Mouse (Mus musculus) c-Kit-positive CD71-negative TER-119-negative erythroid progenitor cells, embryonic 14.5 days (primary cell): ENCODE measurements at regions not wholly inside any gene's neighbourhood (a gene's known extent, or its start where the extent isn't known, plus 50 kb on each side); places are given as distances from the start of the nearest gene placed in this dataset.

ENCODE experiments used
- DNase-seq: peaks from one replicate; pipeline ENCODE4 v3.0.0-alpha.2; 2013; ENCODE audit warnings: low read depth

GRCm38 (mm10) chr9:41566496-41566895 is 405.0 kb upstream of the Ubash3b start:
- DNase-seq, result no peak

- no peak for DNase-seq
Measured at GRCm38 (mm10) chr9:41565784-41566183, 404.3 kb upstream of the Ubash3b start.

DNA sequence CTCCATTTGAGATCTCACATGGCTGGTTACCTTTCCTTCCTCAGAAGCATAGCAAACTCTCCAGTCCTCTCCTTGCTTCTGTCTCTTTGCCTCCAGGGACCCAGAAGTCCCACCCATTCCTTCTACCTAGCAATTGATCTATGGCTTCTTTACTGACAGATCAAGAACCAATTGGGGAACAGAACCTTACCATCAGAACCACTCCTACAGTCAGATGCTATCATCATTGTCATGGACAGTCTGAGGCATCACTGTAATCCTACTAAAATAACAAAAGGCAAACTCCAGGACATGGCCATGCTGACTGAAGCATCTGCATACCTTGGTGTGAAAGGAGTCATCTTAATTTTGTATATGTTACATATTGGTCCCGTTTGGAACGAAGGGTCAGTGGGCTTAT is 401.9 kb upstream of the Ubash3b start:
- no peak for DNase-seq

- DNase-seq, result no peak
Measured at GRCm38 (mm10) chr9:41558456-41558855, 397.0 kb upstream of the Ubash3b start.

DNA sequence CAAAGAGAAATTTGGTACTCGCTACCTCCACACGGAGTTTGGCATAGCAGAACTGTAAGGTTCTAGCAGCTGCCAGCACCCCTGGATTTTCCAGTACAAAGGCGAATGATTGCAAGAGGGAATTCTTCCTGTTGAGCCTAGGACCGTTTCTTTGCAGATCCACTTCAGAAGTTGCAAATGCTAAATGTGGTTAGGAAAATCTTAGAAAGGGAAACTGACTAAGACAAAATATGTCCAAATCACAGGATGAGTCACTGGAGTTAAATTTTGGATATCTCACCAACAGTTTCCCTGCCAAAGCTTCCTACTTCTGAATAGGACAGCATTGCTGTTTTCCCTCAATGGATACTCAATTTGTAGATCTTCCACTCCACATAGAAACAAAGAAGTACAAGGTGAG is 395.4 kb upstream of the Ubash3b start:
- DNase-seq, result no peak

DNA sequence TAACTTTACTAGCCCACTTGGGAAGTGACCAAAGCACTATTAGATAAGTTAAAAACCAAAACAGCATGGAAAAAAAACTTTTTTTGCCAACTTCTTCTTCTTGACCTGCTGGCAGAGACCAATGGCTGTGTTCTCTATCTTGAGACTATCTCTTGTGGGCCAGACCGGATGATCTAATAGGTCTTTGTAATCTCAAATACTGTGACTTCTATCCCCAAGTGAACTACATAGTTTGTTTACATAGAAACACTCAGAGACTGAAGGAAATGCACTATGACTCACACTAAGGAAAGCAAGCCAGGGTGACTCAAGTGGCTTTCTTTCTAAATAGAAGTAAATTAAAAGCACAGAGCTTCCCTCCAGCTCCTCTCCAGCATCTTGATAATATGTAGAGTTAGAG is 384.3 kb upstream of the Ubash3b start:
- DNase-seq, result no peak

DNA sequence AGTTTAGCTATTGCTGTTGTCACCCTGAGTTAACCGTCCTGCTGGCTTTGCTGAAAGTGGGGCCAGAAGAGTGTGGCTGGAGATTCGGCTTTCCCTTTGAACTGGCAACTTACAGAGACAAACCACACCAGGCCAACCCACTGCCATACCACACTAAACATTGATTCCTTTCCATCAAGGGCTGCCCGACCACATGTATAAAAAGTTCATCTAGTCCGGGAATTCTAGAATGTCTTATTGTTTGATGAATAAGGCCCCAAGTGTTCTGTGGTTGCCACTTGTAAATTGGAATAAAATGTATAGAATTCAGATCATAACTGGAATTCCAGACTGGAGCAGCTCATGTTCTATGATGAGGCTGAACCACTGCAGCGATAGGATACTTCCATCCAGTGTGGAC is 381.0 kb upstream of the Ubash3b start:
- DNase-seq, result no peak

- no peak for DNase-seq
Measured at GRCm38 (mm10) chr9:41541327-41541726, 379.8 kb upstream of the Ubash3b start.

GRCm38 (mm10) chr9:41532786-41533185 is 371.3 kb upstream of the Ubash3b start:
- DNase-seq, result no peak

GRCm38 (mm10) chr9:41532290-41532689 is 370.8 kb upstream of the Ubash3b start:
- no peak for DNase-seq

DNA sequence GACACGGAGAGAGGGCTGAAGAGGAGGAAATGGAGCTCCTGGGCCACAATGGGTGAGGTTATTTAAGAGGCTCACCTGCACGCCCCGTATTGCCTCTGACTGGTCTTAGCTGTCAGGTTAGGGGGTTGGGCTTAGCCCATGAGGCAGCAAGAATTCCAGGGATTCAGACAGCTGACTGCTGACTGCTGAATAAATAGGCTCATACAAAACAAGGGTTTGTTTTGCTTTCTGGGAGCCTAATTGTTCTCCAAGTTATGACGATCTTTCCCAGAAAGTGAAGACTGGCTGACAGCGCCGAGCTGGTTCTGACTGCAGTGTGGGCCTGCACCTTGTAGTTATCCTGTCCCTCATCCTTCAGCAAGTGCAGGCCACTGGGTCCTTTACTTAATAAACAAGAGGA is 370.1 kb upstream of the Ubash3b start:
- DNase-seq, result no peak

DNA sequence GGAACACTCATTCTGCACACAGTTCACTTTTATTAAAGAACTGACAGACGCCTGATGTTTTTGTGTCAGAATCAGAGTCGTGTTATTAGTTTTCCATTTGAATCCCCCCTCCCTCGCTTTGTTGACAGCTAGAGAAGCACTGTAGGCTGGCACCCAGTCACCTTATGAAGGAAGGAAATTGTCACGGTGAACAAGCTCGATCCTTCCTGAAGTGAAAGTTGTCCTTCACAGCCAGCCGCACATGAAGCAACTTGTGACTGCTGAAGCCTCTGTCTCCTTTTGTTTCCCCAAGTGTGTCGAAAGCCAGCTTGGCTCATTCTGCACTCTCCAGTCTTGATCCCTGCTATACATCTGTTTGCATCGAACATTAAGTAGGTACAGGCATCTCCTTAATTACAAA is 364.6 kb upstream of the Ubash3b start:
- no peak for DNase-seq

DNA sequence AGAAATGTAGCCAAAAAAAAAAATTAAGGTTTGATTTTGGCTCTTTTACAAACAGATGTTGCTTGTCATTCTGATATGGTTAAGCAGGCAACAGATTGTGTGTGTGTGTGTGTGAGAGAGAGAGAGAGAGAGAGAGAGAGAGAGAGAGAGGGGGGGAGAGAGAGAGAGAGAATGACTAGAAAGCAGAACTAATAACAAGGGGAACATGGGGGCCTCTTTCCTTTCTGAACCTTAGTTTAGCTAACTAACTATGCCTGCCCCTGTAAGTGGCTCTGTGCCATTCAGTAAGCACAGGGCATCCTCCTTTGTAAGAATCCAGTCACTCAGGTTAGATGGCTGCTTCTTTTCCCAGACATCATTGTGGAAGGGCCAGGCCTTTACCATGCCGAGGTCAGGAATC is 364.0 kb upstream of the Ubash3b start:
- no peak for DNase-seq

- DNase-seq, result no peak
Measured at GRCm38 (mm10) chr9:41524591-41524990, 363.1 kb upstream of the Ubash3b start.

GRCm38 (mm10) chr9:41523969-41524368 is 362.5 kb upstream of the Ubash3b start:
- no peak for DNase-seq

GRCm38 (mm10) chr9:41522302-41522701 is 360.8 kb upstream of the Ubash3b start:
- no peak for DNase-seq

DNA sequence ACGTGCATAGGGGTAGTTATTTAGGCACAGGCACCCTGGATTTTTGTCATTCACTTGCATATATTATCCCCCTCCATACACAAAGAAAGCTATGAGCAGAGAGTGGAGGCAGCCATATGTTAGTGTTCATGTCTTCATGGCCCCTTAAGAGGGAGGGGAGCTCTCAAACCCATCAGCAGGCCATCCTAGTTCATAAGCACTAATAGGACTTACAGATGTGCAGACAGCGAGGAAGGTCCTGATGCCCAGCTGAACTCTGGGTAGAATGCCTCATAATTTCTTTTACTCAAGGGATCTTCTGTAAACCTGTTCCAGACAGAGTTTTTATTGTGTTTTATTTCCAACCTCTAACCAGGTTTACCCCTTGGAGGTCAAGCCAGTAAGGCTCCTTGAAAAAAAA is 356.3 kb upstream of the Ubash3b start:
- DNase-seq, result no peak

- DNase-seq, result no peak
Measured at GRCm38 (mm10) chr9:41517053-41517696, 355.7 kb upstream of the Ubash3b start.

GRCm38 (mm10) chr9:41515192-41515591 is 353.7 kb upstream of the Ubash3b start:
- DNase-seq, result no peak

- DNase-seq, result no peak
Measured at GRCm38 (mm10) chr9:41513701-41514100, 352.2 kb upstream of the Ubash3b start.

DNA sequence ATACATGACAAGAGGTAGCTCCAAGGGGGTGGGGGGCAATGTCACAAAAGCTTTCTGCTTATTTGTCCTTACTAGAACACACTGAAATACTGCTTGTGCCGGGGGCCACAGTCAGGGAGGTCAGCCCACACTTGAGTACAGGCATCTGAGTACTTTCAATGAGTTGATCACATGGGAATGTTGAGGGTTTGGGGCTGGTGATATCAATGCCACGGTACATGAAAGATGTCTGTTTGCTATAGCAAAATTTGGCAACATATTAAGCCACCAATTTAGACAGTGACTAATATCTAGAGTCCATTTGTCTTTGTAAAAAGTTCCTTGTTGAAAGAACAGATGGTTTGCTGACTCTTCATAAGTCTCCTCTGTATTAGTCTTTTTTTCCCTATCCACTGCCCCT is 348.1 kb upstream of the Ubash3b start:
- DNase-seq, result no peak

GRCm38 (mm10) chr9:41508746-41509145 is 347.2 kb upstream of the Ubash3b start:
- no peak for DNase-seq

- DNase-seq, result no peak
Measured at GRCm38 (mm10) chr9:41498326-41498725, 336.8 kb upstream of the Ubash3b start.

GRCm38 (mm10) chr9:41490112-41490511 is 328.6 kb upstream of the Ubash3b start:
- no peak for DNase-seq

DNA sequence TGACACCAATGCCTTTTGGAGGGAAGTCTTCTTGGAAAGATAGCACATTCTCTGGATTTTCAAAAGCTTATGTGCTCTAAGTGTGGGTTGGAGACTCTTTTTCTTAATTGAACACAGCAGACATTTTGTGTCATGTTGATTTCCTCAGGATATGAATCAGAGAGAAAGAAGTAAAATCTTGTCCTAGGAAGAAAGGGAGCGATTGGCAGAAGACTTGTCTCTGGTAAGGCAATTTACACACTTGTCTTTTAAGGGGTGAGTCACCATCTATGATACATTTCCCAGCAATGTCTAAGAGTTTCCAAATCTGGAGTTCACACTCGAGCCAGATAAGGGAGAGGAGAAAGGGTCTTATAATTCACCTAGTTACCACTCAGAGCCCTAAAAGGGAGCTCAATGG is 326.5 kb upstream of the Ubash3b start:
- DNase-seq, result no peak
